In the genomic region with DNA sequence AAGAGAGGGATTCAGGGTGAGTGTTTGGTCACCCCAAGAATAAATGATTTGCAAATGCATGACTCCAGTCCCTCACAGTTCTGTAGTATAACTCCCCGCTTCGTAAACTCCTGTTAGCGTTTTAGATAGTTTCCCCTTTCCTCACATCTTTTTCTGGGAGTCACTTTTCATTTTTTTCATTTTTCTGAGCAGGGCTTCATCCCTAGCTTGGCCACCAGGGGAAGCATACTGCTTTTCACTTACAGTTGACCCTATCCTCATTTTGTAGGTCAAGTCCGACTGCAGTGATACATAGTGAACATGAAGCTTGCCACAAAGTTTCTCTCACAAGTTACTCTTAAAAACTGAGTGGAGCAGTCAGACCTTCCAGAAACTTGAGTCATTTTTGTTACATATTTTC, we compare ENCODE assay signal across 8 mouse cellular contexts. TPM values are rescaled to one million over a fixed set of nuclear protein-coding genes. Genes with fewer than 3 reads are reported as not detected.
A peak's percentile ranks its signal among the peaks of the same experiment; 100 is the strongest.
DNase-seq lines count a peak whose midpoint lies in the region; ATAC-seq and TF ChIP-seq lines count a peak whose summit lies in the region.

No protein-coding gene starts in this region.

- H3K4me2 ChIP-seq in embryonic facial prominence, embryonic 15.5 days (replicated peaks): peak overlapping the region; percentile 85
- peak overlapping the region; percentile 97; the same call in 1 of the 2 replicates for H3K4me2 ChIP-seq in hindbrain, embryonic 11.5 days (replicated peaks; ENCODE audit: low read depth, low read length)
- peak overlapping the region; percentile 87 for H3K4me2 ChIP-seq in limb, embryonic 14.5 days (replicated peaks; ENCODE audit: low read depth, low read length, severe bottlenecking)
- H3K4me2 ChIP-seq in midbrain, embryonic 16.5 days (ENCODE audit: low read length): peak overlapping the region; percentile 91

- H3K36me3 ChIP-seq in embryonic facial prominence, embryonic 15.5 days: peaks cover 10% of the 10 kb centered on the region; the same call in 1 of the 2 replicates
- no peaks in the 10 kb centered on the region for H3K36me3 ChIP-seq in hindbrain, embryonic 11.5 days (ENCODE audit: control insufficient read depth, insufficient read depth, low read length)
- H3K36me3 ChIP-seq in limb, embryonic 14.5 days (ENCODE audit: control insufficient read depth, insufficient read depth, low read length): peaks cover 15% of the 10 kb centered on the region; the same call in 1 of the 2 replicates
- no peaks in the 10 kb centered on the region for H3K36me3 ChIP-seq in midbrain, embryonic 16.5 days (ENCODE audit: control insufficient read depth, insufficient read depth, low read length)

- 17% methylated on average over 4 of the region's 4 CpGs for WGBS in embryonic facial prominence, embryonic 15.5 days
- 54% methylated on average over 4 of the region's 4 CpGs for WGBS in hindbrain, embryonic 11.5 days
- 18% methylated on average over 4 of the region's 4 CpGs for WGBS in limb, embryonic 14.5 days
- WGBS in midbrain, embryonic 16.5 days: 38% methylated on average over 4 of the region's 4 CpGs

- peak; percentile 75 for DNase-seq in 416B (ENCODE audit: low read depth)
- peak; percentile 15 for DNase-seq in Patski (ENCODE audit: low read depth, low spot score)
- DNase-seq in hindbrain, embryonic 11.5 days (ENCODE audit: low spot score): peak; percentile 50
- DNase-seq in limb, embryonic 14.5 days (ENCODE audit: low spot score): peak; percentile 52
- DNase-seq in right cerebral cortex, postnatal 36 days (ENCODE audit: low spot score in 2 of 2): no peak
- no peak for DNase-seq in yolk sac, embryonic 10.5 days (ENCODE audit: low spot score)

- no peaks in the 10 kb centered on the region for H3K9me3 ChIP-seq in embryonic facial prominence, embryonic 15.5 days (replicated peaks)
- H3K9me3 ChIP-seq in hindbrain, embryonic 11.5 days (ENCODE audit: control insufficient read depth, low read length): no peaks in the 10 kb centered on the region
- no peaks in the 10 kb centered on the region for H3K9me3 ChIP-seq in limb, embryonic 14.5 days (ENCODE audit: control insufficient read depth, low read length)
- no peaks in the 10 kb centered on the region for H3K9me3 ChIP-seq in midbrain, embryonic 16.5 days (replicated peaks; ENCODE audit: control insufficient read depth, low read length, poor library complexity, severe bottlenecking)

- no peak for TF ChIP-seq POLR2A in limb, embryonic 14.5 days (IDR thresholded peaks at IDR 0.05; ENCODE audit: borderline replicate concordance, extremely low read depth, insufficient read depth, insufficient read length)

- TF ChIP-seq CTCF in Patski (IDR thresholded peaks at IDR 0.05): no peak

- ATAC-seq in Patski: no peak
- no peak for ATAC-seq in embryonic facial prominence, embryonic 15.5 days (ENCODE audit: insufficient number of reproducible peaks, low FRiP score, low TSS enrichment, low read depth)
- no peak for ATAC-seq in hindbrain, embryonic 11.5 days (ENCODE audit: low FRiP score)
- ATAC-seq in limb, embryonic 14.5 days (ENCODE audit: low FRiP score, low read depth): no peak
- ATAC-seq in midbrain, embryonic 16.5 days: no peak

- H3K9ac ChIP-seq in embryonic facial prominence, embryonic 15.5 days: no peak overlapping the region
- no peak overlapping the region for H3K9ac ChIP-seq in hindbrain, embryonic 11.5 days (ENCODE audit: low read depth, low read length)
- H3K9ac ChIP-seq in limb, embryonic 14.5 days (ENCODE audit: low read depth, low read length, severe bottlenecking): no peak overlapping the region
- no peak overlapping the region for H3K9ac ChIP-seq in midbrain, embryonic 16.5 days (ENCODE audit: low read depth, low read length)

- H3K27ac ChIP-seq in embryonic facial prominence, embryonic 15.5 days (replicated peaks): peak overlapping the region; percentile 53
- H3K27ac ChIP-seq in hindbrain, embryonic 11.5 days (ENCODE audit: low read depth, low read length): no peak overlapping the region
- no peak overlapping the region for H3K27ac ChIP-seq in limb, embryonic 14.5 days (replicated peaks; ENCODE audit: low read depth, low read length)
- H3K27ac ChIP-seq in midbrain, embryonic 16.5 days (ENCODE audit: low read length): no peak overlapping the region

- in situ Hi-C loops in Patski (cut with MboI; ENCODE audit: low pct_unique_long_range_greater_than_20kb): no loop called here

- peaks cover 20% of the 10 kb centered on the region for H3K4me1 ChIP-seq in embryonic facial prominence, embryonic 15.5 days
- H3K4me1 ChIP-seq in hindbrain, embryonic 11.5 days (replicated peaks; ENCODE audit: control insufficient read depth, insufficient read depth, low read length): no peaks in the 10 kb centered on the region
- H3K4me1 ChIP-seq in limb, embryonic 14.5 days (ENCODE audit: control insufficient read depth, insufficient read depth, low read length): peaks cover 18% of the 10 kb centered on the region; the same call in 1 of the 2 replicates
- H3K4me1 ChIP-seq in midbrain, embryonic 16.5 days (ENCODE audit: control insufficient read depth, insufficient read depth, low read length): peaks cover 19% of the 10 kb centered on the region

- CTCF ChIA-PET in Patski (lab: Charles Lee): interaction anchor here (1.5 kb wide), 1 partner anchor 19 kb away, joined by 3 read pairs; no protein-coding TSS in a partner anchor

- POLR2A ChIA-PET in Patski (lab: Charles Lee): no interaction called here

- H3K27me3 ChIP-seq in Patski: no peaks in the 10 kb centered on the region
- no peaks in the 10 kb centered on the region for H3K27me3 ChIP-seq in embryonic facial prominence, embryonic 15.5 days
- no peaks in the 10 kb centered on the region for H3K27me3 ChIP-seq in hindbrain, embryonic 11.5 days (ENCODE audit: control insufficient read depth, insufficient read depth, low read length)
- no peaks in the 10 kb centered on the region for H3K27me3 ChIP-seq in limb, embryonic 14.5 days (ENCODE audit: control insufficient read depth, insufficient read depth, low read length)
- H3K27me3 ChIP-seq in midbrain, embryonic 16.5 days (ENCODE audit: control insufficient read depth, insufficient read depth, low read depth, low read length): no peaks in the 10 kb centered on the region

- peak overlapping the region; percentile 98 for H3K4me3 ChIP-seq in embryonic facial prominence, embryonic 15.5 days (replicated peaks)
- H3K4me3 ChIP-seq in hindbrain, embryonic 11.5 days (ENCODE audit: low read depth, low read length): peak overlapping the region; percentile 96
- H3K4me3 ChIP-seq in limb, embryonic 14.5 days (replicated peaks; ENCODE audit: low read length): peak overlapping the region; percentile 94
- H3K4me3 ChIP-seq in midbrain, embryonic 16.5 days (ENCODE audit: low read depth, low read length): peak overlapping the region; percentile 96

RNA-seq across cellular contexts. Expression of a gene that starts 2.0 kb away (rescaled TPM):
- 30.9 TPM for polyA plus RNA-seq in Patski (2021)
- 13.0 and 14.3 TPM in 2 replicates for polyA plus RNA-seq in embryonic facial prominence, embryonic 15.5 days (2015; fragmentation: Nextera tagmentation; extraction: Ambion mirVana)
- 11.5 and 13.2 TPM in 2 replicates for polyA plus RNA-seq in hindbrain, embryonic 11.5 days (2014; fragmentation: Nextera tagmentation; extraction: Ambion mirVana)
- polyA plus RNA-seq in limb, embryonic 14.5 days (2012; rRNA removed): 29.4 and 30.2 TPM in 2 replicates
- polyA plus RNA-seq in limb, embryonic 14.5 days (2014; fragmentation: Nextera tagmentation; extraction: Ambion mirVana): 17.7 and 20.6 TPM in 2 replicates
- 4.4 and 5.3 TPM in 2 replicates for polyA plus RNA-seq in midbrain, embryonic 16.5 days (2015; fragmentation: Nextera tagmentation; extraction: Ambion mirVana)

Comparison
In these comparisons a context has a peak if more than half of its experiments do, and no peak if none do; other contexts are left out.
1. DNase-seq: peak in 416B (single experiment), Patski (single experiment), hindbrain, embryonic 11.5 days (single experiment) and limb, embryonic 14.5 days (single experiment); none in right cerebral cortex, postnatal 36 days (0 of 2) and yolk sac, embryonic 10.5 days (single experiment).
2. Peak in every context shown above with its lines, with median percentiles within 50 percentile points of each other: H3K4me2 ChIP-seq and H3K4me3 ChIP-seq.